Mouse (Mus musculus): Measurements from ENCODE around the gene Prr9. TPM values are rescaled to one million over a fixed set of nuclear protein-coding genes. Genes with fewer than 3 reads are reported as not detected.

Prr9 gene
- total and polyA plus RNA-seq, 3 experiments, result not detected

DNA sequence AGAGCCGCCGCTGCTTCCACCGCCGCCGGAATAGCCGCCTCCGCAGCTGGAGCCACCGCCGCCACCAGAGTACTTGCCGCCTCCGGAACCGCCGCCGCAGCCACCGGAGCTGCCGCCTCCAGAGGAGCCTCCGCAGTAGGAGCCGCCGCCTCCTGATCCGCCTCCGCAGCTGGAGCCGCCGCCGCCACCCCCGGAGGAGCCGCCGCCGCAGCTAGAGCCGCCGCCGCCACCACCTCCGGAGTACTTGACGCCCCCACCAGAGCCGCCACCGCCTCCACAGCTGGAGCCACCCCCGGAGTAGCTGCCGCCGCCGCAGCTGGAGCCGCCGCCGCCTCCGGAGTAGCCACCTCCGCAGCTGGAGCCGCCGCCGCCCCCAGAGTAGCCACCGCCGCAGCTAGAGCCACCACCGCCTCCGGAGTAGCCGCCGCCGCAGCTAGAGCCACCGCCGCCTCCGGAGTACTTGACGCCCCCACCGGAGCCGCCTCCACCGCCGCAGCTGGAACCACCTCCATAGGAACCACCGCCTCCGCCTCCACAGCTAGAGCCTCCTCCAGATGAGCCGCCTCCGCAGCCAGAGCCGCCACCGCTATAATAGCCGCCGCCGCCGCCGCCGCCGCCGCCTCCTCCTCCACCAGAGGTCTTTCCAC is 42.3 kb downstream of the Prr9 start:
- no peaks in the 10 kb centered on the region for H3K79me2 ChIP-seq (ENCODE audit: control insufficient read depth, insufficient read depth, low read length, poor library complexity)
- H3K4me1 ChIP-seq (ENCODE audit: control insufficient read depth in 1 of 2, insufficient read depth in 2 of 2, low read length in 2 of 2), result no peaks in the 10 kb centered on the region
- TF ChIP-seq MAX (IDR thresholded peaks at IDR 0.05; ENCODE audit: low read length) (no peak), MEF2A (IDR thresholded peaks at IDR 0.05; ENCODE audit: extremely low read depth, insufficient replicate concordance, low read depth, low read length, poor library complexity, severe bottlenecking) (no peak), MYB (IDR thresholded peaks at IDR 0.05; ENCODE audit: low read depth, low read length) (no peak), ETS1 (IDR thresholded peaks at IDR 0.05; ENCODE audit: low read depth, low read length) (no peak), TAL1 (IDR thresholded peaks at IDR 0.05; ENCODE audit: low read length) (no peak), ZKSCAN1 (IDR thresholded peaks at IDR 0.05; ENCODE audit: low read depth, low read length) (no peak), SMC3 (IDR thresholded peaks at IDR 0.05; ENCODE audit: low read depth, low read length) (no peak), GATA1 (IDR thresholded peaks at IDR 0.05; ENCODE audit: low read depth, low read length) (no peak), POLR2AphosphoS2 (IDR thresholded peaks at IDR 0.05; ENCODE audit: low read length) (no peak)
- no peaks in the 10 kb centered on the region for H3K9me3 ChIP-seq (replicated peaks; ENCODE audit: insufficient read depth, low read length)
- no peak overlapping the region for H3K27ac ChIP-seq (ENCODE audit: control insufficient read depth, low read depth, low read length)
- H3K4me3 ChIP-seq (ENCODE audit: control insufficient read depth in 1 of 2, insufficient read depth in 1 of 2, low read depth in 2 of 2, low read length in 2 of 2), result no peak overlapping the region
- no peaks in the 10 kb centered on the region for H3K27me3 ChIP-seq (ENCODE audit: control insufficient read depth in 1 of 2, insufficient read depth in 2 of 2, low read length in 2 of 2)
- no peak overlapping the region for H3K9ac ChIP-seq (ENCODE audit: control insufficient read depth, low read depth, low read length, poor library complexity, severe bottlenecking)
- DNase-seq (ENCODE audit: low read depth, low spot score), result no peak
- no peaks in the 10 kb centered on the region for H3K36me3 ChIP-seq (ENCODE audit: control insufficient read depth in 1 of 2, insufficient read depth in 2 of 2, low read length in 2 of 2)

DNA sequence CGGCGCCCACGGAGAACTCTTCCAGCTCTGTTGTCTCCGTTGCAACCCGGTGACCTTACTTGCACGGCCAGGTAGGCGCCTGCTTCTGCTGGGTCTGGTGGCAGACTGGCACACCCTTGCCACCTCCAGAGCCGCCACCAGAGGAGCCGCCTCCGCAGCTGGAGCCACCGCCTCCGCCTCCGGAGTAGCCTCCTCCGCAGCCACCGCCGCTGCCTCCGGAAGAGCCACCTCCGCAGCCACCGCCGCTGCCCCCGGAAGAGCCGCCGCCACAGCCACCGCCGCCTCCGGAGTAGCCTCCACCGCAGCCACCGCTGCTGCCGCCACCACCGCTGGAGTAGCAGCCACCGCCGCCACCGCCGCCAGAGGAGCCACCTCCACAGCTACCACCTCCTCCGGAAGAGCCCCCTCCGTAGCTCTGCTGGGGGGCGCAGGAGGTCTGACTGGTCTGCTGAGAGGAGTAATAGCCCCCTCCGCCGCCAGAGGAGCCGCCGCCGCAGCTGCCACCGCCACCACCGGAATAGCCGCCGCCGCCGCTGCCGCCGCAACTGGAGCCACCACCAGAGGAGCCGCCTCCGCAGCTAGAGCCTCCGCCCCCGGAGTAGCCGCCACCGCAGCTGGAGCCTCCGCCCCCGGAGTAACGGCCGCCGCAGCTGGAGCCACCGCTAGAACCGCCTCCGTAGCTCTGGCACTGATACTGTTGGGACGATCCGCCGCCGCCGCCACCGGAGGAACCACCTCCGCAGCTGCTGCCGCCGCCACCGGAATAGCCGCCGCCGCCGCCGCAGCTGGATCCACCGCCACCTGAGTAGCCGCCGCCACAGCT is 43.1 kb downstream of the Prr9 start:
- Histone ChIP-seq H3K36me3 (ENCODE audit: control insufficient read depth in 1 of 2, insufficient read depth in 2 of 2, low read length in 2 of 2) (no peaks in the 10 kb centered on the region), H3K27me3 (ENCODE audit: control insufficient read depth in 1 of 2, insufficient read depth in 2 of 2, low read length in 2 of 2) (no peaks in the 10 kb centered on the region), H3K4me1 (ENCODE audit: control insufficient read depth in 1 of 2, insufficient read depth in 2 of 2, low read length in 2 of 2) (no peaks in the 10 kb centered on the region), H3K79me2 (ENCODE audit: control insufficient read depth, insufficient read depth, low read length, poor library complexity) (no peaks in the 10 kb centered on the region), H3K27ac (ENCODE audit: control insufficient read depth, low read depth, low read length) (no peak overlapping the region), H3K9ac (ENCODE audit: control insufficient read depth, low read depth, low read length, poor library complexity, severe bottlenecking) (no peak overlapping the region), H3K4me3 (ENCODE audit: control insufficient read depth in 1 of 2, insufficient read depth in 1 of 2, low read depth in 2 of 2, low read length in 2 of 2) (no peak overlapping the region), H3K9me3 (replicated peaks; ENCODE audit: insufficient read depth, low read length) (no peaks in the 10 kb centered on the region)
- no peak for DNase-seq (ENCODE audit: low read depth, low spot score)
- TF ChIP-seq GABPA (IDR thresholded peaks at IDR 0.05; ENCODE audit: low read depth, low read length), result no peak

Other genes with a start within 250 kb of the Prr9 start
- gene Pglyrp3, start 109.4 kb downstream of the Prr9 start, total RNA-seq (2012; rRNA removed), result not detected in 2 replicates
- not detected for gene Pglyrp3, start 109.4 kb downstream of the Prr9 start, polyA plus RNA-seq (2012; ENCODE audit: insufficient read depth in 1 of 2, insufficient read length in 2 of 2, low read depth in 1 of 2, low replicate concordance in 2 of 2, missing spikeins in 1 of 2)
- gene Lor, start 40.8 kb downstream of the Prr9 start, total RNA-seq (2012; rRNA removed), result not detected in 2 replicates
- not detected for gene Lor, start 40.8 kb downstream of the Prr9 start, polyA plus RNA-seq (2012; ENCODE audit: insufficient read depth in 1 of 2, insufficient read length in 2 of 2, low read depth in 1 of 2, low replicate concordance in 2 of 2, missing spikeins in 1 of 2)
- not detected in 2 replicates for gene Lelp1, start 18.8 kb upstream of the Prr9 start, total RNA-seq (2012; rRNA removed)
- gene Lelp1, start 18.8 kb upstream of the Prr9 start, polyA plus RNA-seq (2012; ENCODE audit: insufficient read depth in 1 of 2, insufficient read length in 2 of 2, low read depth in 1 of 2, low replicate concordance in 2 of 2, missing spikeins in 1 of 2), result not detected
- not detected in 2 replicates for gene Sprr2a1, start 91.9 kb upstream of the Prr9 start, total RNA-seq (2012; rRNA removed)
- gene Sprr2a1, start 91.9 kb upstream of the Prr9 start, polyA plus RNA-seq (2012; ENCODE audit: insufficient read depth in 1 of 2, insufficient read length in 2 of 2, low read depth in 1 of 2, low replicate concordance in 2 of 2, missing spikeins in 1 of 2), result not detected
- 0.04 TPM in 1 of 2 replicates, not detected in the other for gene Sprr2a2, start 92.0 kb upstream of the Prr9 start, total RNA-seq (2012; rRNA removed)
- not detected for gene Sprr2a2, start 92.0 kb upstream of the Prr9 start, polyA plus RNA-seq (2012; ENCODE audit: insufficient read depth in 1 of 2, insufficient read length in 2 of 2, low read depth in 1 of 2, low replicate concordance in 2 of 2, missing spikeins in 1 of 2)
- not detected in 2 replicates for gene Sprr2a3, start 161.5 kb upstream of the Prr9 start, total RNA-seq (2012; rRNA removed)
- not detected for gene Sprr2a3, start 161.5 kb upstream of the Prr9 start, polyA plus RNA-seq (2012; ENCODE audit: insufficient read depth in 1 of 2, insufficient read length in 2 of 2, low read depth in 1 of 2, low replicate concordance in 2 of 2, missing spikeins in 1 of 2)
- gene Sprr2b, start 192.7 kb upstream of the Prr9 start, total RNA-seq (2012; rRNA removed), result not detected in 2 replicates
- gene Sprr2b, start 192.7 kb upstream of the Prr9 start, polyA plus RNA-seq (2012; ENCODE audit: insufficient read depth in 1 of 2, insufficient read length in 2 of 2, low read depth in 1 of 2, low replicate concordance in 2 of 2, missing spikeins in 1 of 2), result not detected
- gene Sprr2d, start 215.2 kb upstream of the Prr9 start, total RNA-seq (2012; rRNA removed), result not detected in 2 replicates
- not detected for gene Sprr2d, start 215.2 kb upstream of the Prr9 start, polyA plus RNA-seq (2012; ENCODE audit: insufficient read depth in 1 of 2, insufficient read length in 2 of 2, low read depth in 1 of 2, low replicate concordance in 2 of 2, missing spikeins in 1 of 2)
- gene Sprr2e, start 228.2 kb upstream of the Prr9 start, total RNA-seq (2012; rRNA removed), result not detected in 2 replicates
- gene Sprr2e, start 228.2 kb upstream of the Prr9 start, polyA plus RNA-seq (2012; ENCODE audit: insufficient read depth in 1 of 2, insufficient read length in 2 of 2, low read depth in 1 of 2, low replicate concordance in 2 of 2, missing spikeins in 1 of 2), result not detected
- gene Sprr2f, start 241.2 kb upstream of the Prr9 start, total RNA-seq (2012; rRNA removed), result not detected in 2 replicates
- not detected for gene Sprr2f, start 241.2 kb upstream of the Prr9 start, polyA plus RNA-seq (2012; ENCODE audit: insufficient read depth in 1 of 2, insufficient read length in 2 of 2, low read depth in 1 of 2, low replicate concordance in 2 of 2, missing spikeins in 1 of 2)

Data from MEL (cell line).